Mouse (Mus musculus): ENCODE results near the gene Zkscan5. TPM values are rescaled to one million over a fixed set of nuclear protein-coding genes. Genes with fewer than 3 reads are reported as not detected.

Gene Zkscan5
- polyA plus RNA-seq (2021), result 14.0 TPM

DNA sequence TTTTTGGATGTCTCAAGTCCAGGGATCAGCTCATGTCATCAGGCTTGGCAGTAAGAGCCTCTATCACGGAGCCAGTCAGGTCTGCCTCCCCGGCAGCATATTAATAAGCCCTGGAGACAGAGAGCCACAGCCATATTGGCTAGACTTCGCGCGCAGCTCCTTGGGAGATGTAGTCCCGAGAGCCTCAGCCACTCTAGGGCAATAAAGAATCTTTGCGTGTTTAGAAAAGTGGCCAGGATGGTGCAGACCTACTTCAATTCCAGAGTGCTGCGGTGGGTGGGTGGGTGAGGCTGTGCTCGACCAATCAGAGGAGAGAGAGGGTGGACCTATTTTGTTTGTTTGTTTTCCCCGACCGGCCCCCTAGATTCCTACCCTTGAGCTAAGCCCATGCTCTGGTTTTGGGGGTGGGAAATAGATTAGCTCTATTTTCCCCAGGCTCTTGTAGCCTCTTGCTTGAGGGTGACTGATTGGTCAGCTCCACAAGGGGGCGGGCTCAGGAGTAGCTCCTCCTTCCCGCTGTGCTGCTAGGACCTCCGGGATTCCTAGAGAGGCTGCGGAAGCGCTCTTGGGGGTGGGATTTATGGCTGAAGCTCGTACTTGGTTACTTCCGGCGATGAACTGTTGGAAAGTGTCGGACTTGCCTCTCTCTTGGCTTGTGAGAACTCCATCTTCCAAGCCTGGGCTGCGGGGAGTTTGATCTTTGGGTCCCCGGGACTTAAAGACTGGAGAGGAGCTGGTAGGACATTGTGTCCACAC lies at the start of gene Zkscan5:
TSS of gene Zkscan5 (plus strand) at position 627 of the 756 bp plus-strand sequence.
- CTCF ChIA-PET, result interaction anchor here (0.9 to 1.8 kb wide), 4 partner anchors 9 to 22 kb away, joined by 3 to 5 read pairs (median 4); no protein-coding TSS in a partner anchor
- in situ Hi-C loops (cut with MboI; ENCODE audit: low pct_unique_long_range_greater_than_20kb), result no loop called here
- no peaks in the 10 kb centered on the region for H3K27me3 ChIP-seq
- peak; percentile 92 for ATAC-seq
- POLR2A ChIA-PET, result interaction anchor here (0.6 to 3.4 kb wide), 4 partner anchors 10 to 28 kb away, joined by 3 to 16 read pairs (median 4); partner anchors contain the start of gene Zfp655
- no peak for TF ChIP-seq CTCF (IDR thresholded peaks at IDR 0.05)
- peak; percentile 99 for DNase-seq (ENCODE audit: low read depth, low spot score)

DNA sequence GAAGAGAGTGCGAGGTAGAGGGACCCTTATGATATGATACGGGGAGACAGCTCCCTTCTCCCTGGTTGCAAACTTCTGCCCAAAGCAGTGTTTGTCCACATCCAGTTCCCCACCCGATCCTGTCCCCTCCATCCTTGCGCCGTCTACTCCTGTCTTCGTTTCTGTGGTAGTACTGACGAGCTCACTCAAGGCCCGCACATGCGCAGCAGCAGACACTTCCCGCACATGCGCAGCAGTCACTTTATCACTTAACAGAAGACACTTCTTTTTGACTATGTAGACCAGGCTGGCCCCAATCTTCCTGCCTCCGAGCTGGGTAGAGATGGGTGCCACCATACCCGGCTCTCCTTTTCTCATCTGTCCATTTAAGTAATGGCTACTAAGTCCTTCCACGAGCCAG lies 43.0 kb upstream of the Zkscan5 start:
- DNase-seq (ENCODE audit: low read depth, low spot score) (no peak), ATAC-seq (no peak)
- H3K27me3 ChIP-seq, result no peaks in the 10 kb centered on the region
- ChIA-PET POLR2A (interaction anchor here (0.6 kb wide), 1 partner anchor 1109 kb away, joined by 4 read pairs; no protein-coding TSS in a partner anchor), CTCF (interaction anchor here (1.5 kb wide), 1 partner anchor 16 kb away, joined by 3 read pairs; no protein-coding TSS in a partner anchor)
- in situ Hi-C loops (cut with MboI; ENCODE audit: low pct_unique_long_range_greater_than_20kb), result no loop called here
- no peak for TF ChIP-seq CTCF (IDR thresholded peaks at IDR 0.05)

DNA sequence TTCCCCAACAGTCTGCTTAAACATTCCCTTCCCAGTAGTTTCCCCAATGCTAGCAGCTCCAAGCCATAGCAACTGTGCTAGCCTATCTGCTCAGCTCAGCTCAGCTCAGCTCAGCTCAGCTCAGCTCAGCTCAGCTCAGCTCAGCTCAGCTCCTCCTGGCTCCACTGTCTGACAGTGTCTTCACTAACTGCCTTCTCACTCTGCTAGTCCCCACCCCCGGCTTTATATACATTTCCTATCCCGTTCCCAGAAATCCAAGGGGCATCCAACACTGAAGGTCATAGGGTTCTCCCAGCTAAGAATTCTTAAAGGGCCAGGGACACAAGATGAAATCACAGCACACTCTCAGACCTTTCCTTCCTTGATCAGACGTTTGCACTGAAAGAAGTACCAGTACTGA lies 39.7 kb upstream of the Zkscan5 start:
- no peak for TF ChIP-seq CTCF (IDR thresholded peaks at IDR 0.05)
- ChIA-PET POLR2A (no interaction called here), CTCF (no interaction called here)
- no peak for ATAC-seq
- no peak for DNase-seq (ENCODE audit: low read depth, low spot score)
- in situ Hi-C loops (cut with MboI; ENCODE audit: low pct_unique_long_range_greater_than_20kb), result no loop called here
- H3K27me3 ChIP-seq, result no peaks in the 10 kb centered on the region

DNA sequence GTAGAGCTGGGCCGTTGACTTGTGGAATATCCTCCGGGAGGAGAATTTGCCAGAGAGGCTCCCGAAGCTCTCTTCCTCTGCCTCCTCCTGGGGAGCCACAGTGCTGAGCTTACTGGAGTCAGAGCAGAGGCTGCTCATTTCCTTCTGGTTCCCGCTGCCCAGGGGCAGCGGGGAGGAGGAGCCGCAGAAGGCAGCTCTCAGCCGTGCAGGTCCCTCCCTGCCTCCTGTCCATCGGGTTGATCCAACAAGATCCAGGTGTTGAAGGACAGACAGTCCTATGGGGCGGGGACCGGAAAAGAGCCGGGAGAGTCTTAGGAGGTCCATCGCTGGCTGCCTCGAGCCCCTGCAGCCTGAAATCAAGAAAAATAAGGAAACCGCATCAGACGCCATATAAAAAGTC lies 39.2 kb upstream of the Zkscan5 start:
- ATAC-seq (no peak), DNase-seq (ENCODE audit: low read depth, low spot score) (no peak)
- H3K27me3 ChIP-seq, result no peaks in the 10 kb centered on the region
- POLR2A ChIA-PET, result no interaction called here
- no peak for TF ChIP-seq CTCF (IDR thresholded peaks at IDR 0.05)
- CTCF ChIA-PET, result no interaction called here
- in situ Hi-C loops (cut with MboI; ENCODE audit: low pct_unique_long_range_greater_than_20kb), result no loop called here

DNA sequence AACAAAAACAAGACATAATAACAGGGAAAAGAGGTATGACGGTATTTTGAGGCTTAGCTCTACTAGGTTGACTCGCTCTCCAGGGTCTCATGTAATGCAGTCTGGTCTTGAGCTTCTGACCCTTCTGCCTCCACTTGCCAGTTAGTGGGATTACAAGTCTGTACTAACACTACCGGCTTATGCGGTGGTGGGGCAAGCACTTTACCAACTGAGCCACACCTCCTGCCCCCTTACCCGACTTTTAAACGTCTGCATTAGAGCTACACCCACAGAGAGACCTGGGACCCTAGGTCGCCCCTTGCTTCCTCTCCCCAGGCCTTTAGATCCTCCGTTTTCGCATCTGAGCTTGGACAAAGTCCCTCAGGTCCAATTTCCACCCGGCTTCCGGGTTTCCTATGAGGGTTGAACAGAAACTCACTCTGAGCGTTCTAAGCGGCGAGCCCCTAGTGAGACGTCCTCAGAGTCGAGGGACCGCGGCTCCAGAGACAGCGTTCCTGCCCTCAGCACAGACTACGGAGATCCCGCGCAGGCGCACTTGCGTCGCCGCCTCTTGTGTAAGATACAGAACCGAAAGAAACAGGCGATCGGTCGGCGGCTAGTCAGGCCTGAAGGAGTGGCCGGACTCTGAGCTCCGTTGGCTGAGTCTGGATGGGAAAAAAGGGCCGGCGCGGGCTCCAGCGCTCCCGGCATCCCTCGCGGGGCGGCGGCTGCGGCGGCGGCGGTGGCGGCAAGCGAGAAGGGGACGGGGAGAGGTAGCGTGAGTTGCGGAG lies 37.6 kb upstream of the Zkscan5 start, which contains the start of the genes Ptcd1 and Cpsf4:
TSS of gene Ptcd1 (minus strand) at position 573 of the 770 bp plus-strand sequence.
TSS of gene Cpsf4 (plus strand) at position 678 of the 770 bp plus-strand sequence.
- in situ Hi-C loops (cut with MboI; ENCODE audit: low pct_unique_long_range_greater_than_20kb), result no loop called here
- CTCF ChIA-PET, result interaction anchor here (1.2 to 2.4 kb wide), 3 partner anchors 10 to 24 kb away, joined by 3 to 8 read pairs (median 5); no protein-coding TSS in a partner anchor
- no peaks in the 10 kb centered on the region for H3K27me3 ChIP-seq
- DNase-seq (ENCODE audit: low read depth, low spot score) (peak; percentile 95), ATAC-seq (peak; percentile 91)
- POLR2A ChIA-PET, result interaction anchor here (0.6 to 1.2 kb wide), 4 partner anchors 15 to 1061 kb away, joined by 3 to 5 read pairs (median 4); no protein-coding TSS in a partner anchor
- TF ChIP-seq CTCF (IDR thresholded peaks at IDR 0.05), result no peak

DNA sequence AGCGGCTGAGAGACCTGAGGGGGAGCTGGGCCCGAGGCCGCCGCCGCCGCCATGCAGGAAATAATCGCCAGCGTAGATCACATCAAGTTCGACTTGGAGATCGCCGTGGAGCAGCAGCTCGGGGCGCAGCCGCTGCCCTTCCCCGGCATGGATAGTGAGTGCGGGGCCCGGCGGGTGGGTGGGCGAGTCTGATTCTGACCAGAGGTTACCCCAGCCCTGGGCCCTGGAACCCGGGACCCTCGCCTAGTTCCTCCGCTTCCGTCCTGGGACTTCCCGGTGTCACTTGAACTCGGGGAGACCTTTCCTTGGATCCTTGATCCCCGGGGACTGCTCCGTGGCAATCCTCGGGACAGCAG lies 37.1 kb upstream of the Zkscan5 start:
- DNase-seq (ENCODE audit: low read depth, low spot score) (no peak), ATAC-seq (no peak)
- CTCF ChIA-PET, result interaction anchor here (1.2 to 2.4 kb wide), 3 partner anchors 9 to 23 kb away, joined by 3 to 8 read pairs (median 5); no protein-coding TSS in a partner anchor
- no peak for TF ChIP-seq CTCF (IDR thresholded peaks at IDR 0.05)
- no peaks in the 10 kb centered on the region for H3K27me3 ChIP-seq
- POLR2A ChIA-PET, result interaction anchor here (0.6 to 1.2 kb wide), 4 partner anchors 15 to 1061 kb away, joined by 3 to 5 read pairs (median 4); no protein-coding TSS in a partner anchor
- in situ Hi-C loops (cut with MboI; ENCODE audit: low pct_unique_long_range_greater_than_20kb), result no loop called here

DNA sequence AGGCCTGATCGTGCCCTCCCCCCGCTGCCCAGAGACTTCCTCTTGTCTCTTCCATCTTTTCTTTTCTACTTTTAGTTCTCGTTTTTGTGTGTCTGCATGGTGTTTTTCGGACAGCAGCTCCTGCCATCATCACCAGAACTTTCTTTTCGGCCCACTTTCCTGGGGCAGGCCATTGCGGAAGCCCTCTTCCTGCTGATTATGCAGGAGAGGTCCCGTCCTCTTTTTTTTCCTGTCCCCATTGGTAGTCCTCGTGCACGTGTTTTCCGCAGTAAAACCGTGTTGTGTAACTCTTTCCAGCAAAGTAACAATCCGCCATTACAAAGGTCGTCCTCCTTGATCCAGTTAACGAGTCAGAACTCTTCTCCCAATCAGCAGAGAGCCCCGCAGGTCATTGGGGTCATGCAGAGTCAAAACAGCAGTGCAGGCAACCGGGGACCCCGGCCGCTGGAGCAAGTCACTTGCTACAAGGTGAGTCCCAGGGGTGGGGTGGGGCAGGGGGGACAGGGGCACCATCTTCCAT lies 25.8 kb upstream of the Zkscan5 start:
- no peaks in the 10 kb centered on the region for H3K27me3 ChIP-seq
- no peak for TF ChIP-seq CTCF (IDR thresholded peaks at IDR 0.05)
- ChIA-PET CTCF (interaction anchor here (2.5 kb wide), 1 partner anchor 11 kb away, joined by 9 read pairs; no protein-coding TSS in a partner anchor), POLR2A (no interaction called here)
- in situ Hi-C loops (cut with MboI; ENCODE audit: low pct_unique_long_range_greater_than_20kb), result no loop called here
- ATAC-seq, result no peak
- DNase-seq (ENCODE audit: low read depth, low spot score), result no peak

DNA sequence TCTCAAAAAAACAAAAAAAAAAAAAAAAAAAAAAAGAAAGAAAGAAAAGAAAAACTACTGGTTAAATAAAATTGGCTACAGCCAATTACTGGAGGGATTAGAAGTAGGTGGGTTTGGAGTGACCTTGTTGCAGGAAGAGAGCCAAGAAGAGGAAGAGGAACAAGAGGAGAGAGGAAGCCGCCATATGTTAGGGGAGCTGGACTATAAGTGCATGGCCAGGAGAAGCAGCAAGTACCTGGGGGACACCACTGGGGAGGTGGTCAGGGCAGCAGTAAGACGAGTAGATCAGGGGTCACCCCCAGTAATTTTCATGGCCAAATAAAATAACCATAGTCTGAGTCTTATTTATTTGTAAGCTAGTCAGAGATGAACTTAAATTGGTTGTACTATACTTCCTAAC lies 19.1 kb upstream of the Zkscan5 start:
- DNase-seq (ENCODE audit: low read depth, low spot score) (no peak), ATAC-seq (no peak)

DNA sequence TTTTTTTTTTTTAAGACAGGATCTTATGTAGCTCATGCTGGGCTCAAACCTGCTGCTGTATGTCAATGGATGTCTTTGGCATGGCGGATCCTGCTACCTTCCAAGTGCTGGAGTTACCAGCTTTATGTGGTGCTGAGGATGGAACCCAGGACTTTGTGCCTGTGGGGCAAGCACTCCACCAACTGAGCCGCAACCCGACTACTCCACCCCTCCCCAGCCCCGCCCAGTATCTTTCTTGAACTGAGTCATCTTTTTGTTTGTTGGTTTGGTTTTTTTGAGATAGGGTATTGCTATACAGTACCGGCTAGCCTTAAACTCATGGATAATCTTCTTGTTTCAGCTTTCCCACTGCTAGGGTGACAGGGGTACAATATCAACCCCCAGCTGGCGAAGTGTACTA lies 14.9 kb upstream of the Zkscan5 start:
- CTCF ChIA-PET, result interaction anchor here (0.7 to 3.2 kb wide), 5 partner anchors 9 to 22 kb away, joined by 3 to 9 read pairs (median 3); partner anchors contain the start of genes Cpsf4 and Ptcd1
- DNase-seq (ENCODE audit: low read depth, low spot score), result no peak
- ATAC-seq, result no peak
- POLR2A ChIA-PET, result interaction anchor here (0.6 to 1.5 kb wide), 6 partner anchors 9 to 74 kb away, joined by 3 to 6 read pairs (median 3); partner anchors contain the start of gene Zkscan5
- no peak for TF ChIP-seq CTCF (IDR thresholded peaks at IDR 0.05)
- H3K27me3 ChIP-seq, result no peaks in the 10 kb centered on the region
- in situ Hi-C loops (cut with MboI; ENCODE audit: low pct_unique_long_range_greater_than_20kb), result no loop called here

More for the DNA sequence above, 19.1 kb upstream of the Zkscan5 start:
- ChIA-PET POLR2A (interaction anchor here (1.0 kb wide), 1 partner anchor 13 kb away, joined by 3 read pairs; no protein-coding TSS in a partner anchor), CTCF (interaction anchor here (2.6 kb wide), 1 partner anchor 17 kb away, joined by 8 read pairs; the partner anchor contains the start of genes Cpsf4 and Ptcd1)
- H3K27me3 ChIP-seq, result no peaks in the 10 kb centered on the region
- TF ChIP-seq CTCF (IDR thresholded peaks at IDR 0.05), result no peak
- in situ Hi-C loops (cut with MboI; ENCODE audit: low pct_unique_long_range_greater_than_20kb), result no loop called here

DNA sequence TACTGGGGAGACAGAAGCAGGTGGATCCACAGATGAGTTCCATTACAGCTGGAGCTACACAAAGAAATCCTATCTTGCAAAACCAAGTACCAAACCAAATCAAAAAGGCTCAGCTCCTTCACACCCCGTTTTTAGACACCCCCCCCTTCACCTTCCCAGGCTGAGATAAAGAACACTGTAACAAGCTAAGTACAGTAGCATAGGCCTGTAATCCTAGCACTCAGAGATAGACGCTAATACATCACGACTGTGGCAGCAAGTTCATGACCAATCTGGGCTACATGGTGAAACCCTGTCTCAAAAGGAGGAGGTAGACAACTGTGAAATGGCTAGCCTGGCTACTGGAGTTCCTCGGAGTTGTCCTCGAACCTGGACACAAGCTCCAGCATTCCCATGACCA lies 14.0 kb upstream of the Zkscan5 start:
- TF ChIP-seq CTCF (IDR thresholded peaks at IDR 0.05), result no peak
- ChIA-PET CTCF (interaction anchor here (1.4 to 3.2 kb wide), 4 partner anchors 10 to 23 kb away, joined by 3 to 9 read pairs (median 5); partner anchors contain the start of genes Cpsf4, Ptcd1 and Zkscan14), POLR2A (interaction anchor here (0.6 to 1.5 kb wide), 4 partner anchors 10 to 1110 kb away, joined by 3 to 7 read pairs (median 4); partner anchors contain the start of gene Zkscan5)
- DNase-seq (ENCODE audit: low read depth, low spot score), result no peak
- ATAC-seq, result no peak
- in situ Hi-C loops (cut with MboI; ENCODE audit: low pct_unique_long_range_greater_than_20kb), result no loop called here
- H3K27me3 ChIP-seq, result no peaks in the 10 kb centered on the region
